Mouse (Mus musculus): Measurements from ENCODE around the gene Cmip.

DNA sequence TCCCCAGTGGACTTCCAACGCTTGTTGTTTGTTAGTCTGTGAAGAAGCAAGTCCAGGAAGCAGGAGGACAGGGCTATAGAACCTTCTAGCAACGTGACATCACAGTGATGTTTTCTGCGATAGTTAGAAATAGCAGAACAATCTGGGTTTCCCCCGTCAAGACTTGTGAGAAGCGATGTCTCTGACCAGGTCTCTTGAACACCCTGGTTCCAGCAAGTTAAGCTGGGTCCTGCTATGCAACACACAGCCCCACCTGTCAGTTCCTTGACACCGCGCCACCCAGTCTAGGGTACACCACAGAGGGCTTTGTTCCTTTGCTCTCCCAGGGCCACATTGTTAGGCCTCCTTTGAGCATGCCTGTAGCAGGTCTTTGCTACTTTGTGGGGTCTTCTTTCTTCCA, 49.9 kb downstream of the Cmip start:
- no peak for TF ChIP-seq POLR2A (IDR thresholded peaks at IDR 0.05; ENCODE audit: low read depth, low read length)
- no peak for TF ChIP-seq CTCF (conservative IDR thresholded peaks at IDR 0.05; ENCODE audit: insufficient read depth, insufficient read length, low read depth, low read length)
